Mouse (Mus musculus) liver, adult 2 months (tissue): ENCODE measurements around the gene Ccdc184. TPM values are rescaled to one million over a fixed set of nuclear protein-coding genes. Genes with fewer than 3 reads are reported as not detected.

Experiments
- DNase-seq: peaks from one replicate; pipeline ENCODE4 v3.0.0-alpha.2; 2011; ENCODE audit warnings: low read depth, low spot score; ENCODE audit errors: extremely low read depth
- H3K27ac ChIP-seq: fragments of 200-500 bp; replicated peaks from 2 replicates; pipeline ENCODE4 v1.5.1; 2012; ENCODE audit warnings: low read depth, mild to moderate bottlenecking, control low read depth, inconsistent platforms, low read length; ENCODE audit not compliant: insufficient read depth
- H3K27me3 ChIP-seq: fragments of 200-500 bp; 2 replicates; pipeline ENCODE4 v1.6.1; 2012; ENCODE audit warnings: mild to moderate bottlenecking, moderate library complexity, low read length, inconsistent platforms; ENCODE audit not compliant: control insufficient read depth, insufficient read depth
- H3K36me3 ChIP-seq: fragments of 200-500 bp; 2 replicates; pipeline ENCODE4 v1.6.1; 2012; ENCODE audit warnings: low read length, inconsistent platforms; ENCODE audit not compliant: control insufficient read depth, insufficient read depth
- H3K4me1 ChIP-seq: fragments of 200-500 bp; 2 replicates; pipeline ENCODE4 v1.6.1; 2011; ENCODE audit warnings: low read length; ENCODE audit not compliant: control insufficient read depth, insufficient read depth
- H3K4me3 ChIP-seq: fragments of 200-500 bp; 2 replicates; pipeline ENCODE4 v1.5.1; 2011; ENCODE audit warnings: low read depth, mild to moderate bottlenecking, control low read depth, low read length, moderate library complexity; ENCODE audit not compliant: insufficient read depth
- H3K79me2 ChIP-seq: fragments of 200-500 bp; 2 replicates; pipeline ENCODE4 v1.6.1; 2012; ENCODE audit warnings: inconsistent platforms, mild to moderate bottlenecking, low read length, moderate library complexity; ENCODE audit not compliant: control insufficient read depth, insufficient read depth
- H3K9ac ChIP-seq: fragments of 200-500 bp; 2 replicates; pipeline ENCODE4 v1.6.1; 2012; ENCODE audit warnings: low read depth, mild to moderate bottlenecking, control low read depth, inconsistent platforms, low read length
- CTCF ChIP-seq: fragments of 200-500 bp; IDR thresholded peaks from 2 replicates; pipeline ENCODE4 v1.5.1; 2011; ENCODE audit warnings: low read depth, low read length, control low read depth
- POLR2A ChIP-seq: fragments of 200-500 bp; IDR thresholded peaks from 2 replicates; pipeline ENCODE4 v1.6.1; 2011; ENCODE audit warnings: low read length, control low read depth; ENCODE audit not compliant: insufficient read depth; ENCODE audit errors: extremely low read depth
- WGBS: fragments of 180-500 bp; shearing (Covaris S2); methylation state at CpG from one replicate; pipeline ENCODE4 v1.1.7; 2018; 5-methylcytosine and 5-hydroxymethylcytosine counted together
- polyA plus RNA-seq: library from polyadenylated mRNA; depleted of rRNA; stranded (reverse); fragments of >200 nt; gene quantifications from 2 replicates; pipeline ENCODE4 v1.2.3, GENCODE M21; 2012
- total RNA-seq: library from RNA; depleted of rRNA; stranded (reverse); fragments of >200 nt; gene quantifications from 2 replicates; pipeline ENCODE4 v1.2.3, GENCODE M21; 2014

Gene Ccdc184
- total and polyA plus RNA-seq, 2 experiments = not detected

DNA sequence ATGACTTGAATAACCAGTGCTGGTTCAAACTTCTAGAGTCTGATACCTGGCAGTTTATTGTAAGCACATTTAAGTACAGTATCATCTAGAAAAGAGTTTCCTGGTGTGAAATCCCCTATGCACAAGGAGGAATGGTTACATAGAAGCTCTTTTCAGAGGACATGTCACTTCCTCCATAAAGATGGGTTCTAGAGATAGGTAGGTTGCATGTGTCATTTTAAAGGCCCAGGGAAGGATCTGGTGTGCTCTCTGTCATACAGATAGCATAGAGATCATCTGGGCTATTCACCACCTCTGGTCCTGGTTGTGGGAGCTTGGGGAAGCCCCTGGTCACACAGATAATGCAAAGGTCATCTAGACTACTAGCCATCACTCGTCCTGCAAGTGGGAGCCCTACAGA lies 9.7 kb upstream of the Ccdc184 start:
- Histone ChIP-seq H3K4me1 (no peaks in the 10 kb centered on the region), H3K27me3 (no peaks in the 10 kb centered on the region), H3K27ac (no peak overlapping the region), H3K79me2 (no peaks in the 10 kb centered on the region), H3K36me3 (no peaks in the 10 kb centered on the region), H3K4me3 (no peak overlapping the region), H3K9ac (no peak overlapping the region)
- no peak for TF ChIP-seq POLR2A
- TF ChIP-seq CTCF = no peak
- 43% methylated on average over 1 of the region's 1 CpGs for WGBS
- DNase-seq = no peak

DNA sequence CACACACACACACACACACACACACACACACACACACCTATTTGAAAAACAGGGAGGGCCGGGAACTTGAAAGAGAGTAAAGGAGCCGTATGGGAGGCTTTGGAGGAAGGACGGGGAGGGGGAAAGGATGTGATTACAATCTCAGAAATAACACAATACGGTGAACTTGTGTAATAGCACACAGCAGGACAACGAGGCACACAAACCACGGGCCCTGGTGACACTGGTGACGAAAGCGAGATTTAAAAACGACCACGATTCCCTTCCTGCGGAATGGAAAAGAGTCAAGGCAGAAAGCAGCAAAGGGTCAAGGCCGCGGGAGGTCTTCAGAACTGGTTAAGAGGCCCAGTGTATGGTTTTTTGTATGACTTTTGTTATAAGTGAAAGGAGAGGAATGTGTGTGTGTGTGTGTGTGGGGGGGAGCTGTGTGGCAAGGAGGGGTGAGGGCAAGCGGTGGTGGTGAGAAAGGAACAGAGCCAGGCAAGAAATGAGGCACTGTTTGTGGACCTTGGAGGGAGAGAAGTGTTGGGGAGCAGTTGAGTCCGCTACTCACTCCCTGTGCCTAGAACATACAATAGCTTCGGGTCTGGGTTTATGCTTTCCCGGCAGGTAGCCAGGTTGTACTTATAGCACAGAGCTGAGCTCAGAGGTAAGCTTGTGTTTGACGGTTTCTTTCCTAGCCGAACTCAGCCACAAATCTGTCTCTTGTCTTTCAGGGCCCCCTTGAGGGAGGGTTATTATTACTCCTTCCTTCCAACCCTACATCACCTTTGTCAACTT lies 5.7 kb upstream of the Ccdc184 start:
- 77% methylated on average over 19 of the region's 19 CpGs for WGBS
- Histone ChIP-seq H3K27me3 (peaks cover 2% of the 10 kb centered on the region; the same call in 1 of the 2 replicates), H3K36me3 (no peaks in the 10 kb centered on the region), H3K27ac (no peak overlapping the region), H3K4me1 (no peaks in the 10 kb centered on the region), H3K9ac (no peak overlapping the region), H3K4me3 (no peak overlapping the region), H3K79me2 (no peaks in the 10 kb centered on the region)
- TF ChIP-seq CTCF = no peak
- TF ChIP-seq POLR2A = no peak
- no peak for DNase-seq

- H3K27ac ChIP-seq = no peak overlapping the region
- no peak for DNase-seq
- no peaks in the 10 kb centered on the region for H3K79me2 ChIP-seq
- H3K27me3 ChIP-seq = peaks cover 7% of the 10 kb centered on the region
- H3K4me3 ChIP-seq = no peak overlapping the region
- no peaks in the 10 kb centered on the region for H3K4me1 ChIP-seq
- TF ChIP-seq POLR2A = no peak
- TF ChIP-seq CTCF = no peak
- no peaks in the 10 kb centered on the region for H3K36me3 ChIP-seq
- no peak overlapping the region for H3K9ac ChIP-seq
- 67% methylated on average over 4 of the region's 4 CpGs for WGBS
Observed at GRCm38 (mm10) chr15:98162561-98162960, 4.4 kb upstream of the Ccdc184 start.

DNA sequence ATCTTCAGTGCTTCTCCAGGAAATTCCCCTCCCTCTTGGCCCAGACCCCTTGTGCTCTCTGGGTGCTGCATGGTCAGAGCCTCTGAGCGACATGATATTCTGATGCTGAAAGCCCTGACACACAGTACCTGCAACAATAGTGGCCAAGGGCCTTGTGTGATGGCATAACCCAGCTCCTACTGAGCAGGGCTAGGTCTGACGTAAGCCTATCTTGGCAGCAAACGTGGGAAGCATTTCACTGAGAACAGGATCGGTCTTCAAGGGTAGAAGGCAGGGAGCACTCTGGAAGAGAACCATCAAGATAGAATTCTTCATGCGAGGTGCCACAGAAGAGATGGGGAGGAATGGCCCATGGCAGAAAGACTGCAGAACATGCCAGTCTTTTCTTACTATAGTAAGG lies 1.4 kb upstream of the Ccdc184 start, which contains the start of gene Asb8:
TSS of gene Asb8 (minus strand) at position 101 of the 400 bp plus-strand sequence.
- Histone ChIP-seq H3K27ac (no peak within 1 kb of the TSS), H3K9ac (no peak within 1 kb of the TSS), H3K4me3 (no peak within 1 kb of the TSS), H3K36me3 (no peaks in the 10 kb centered on the region), H3K27me3 (peaks cover 19% of the 10 kb centered on the region), H3K79me2 (no peaks in the 10 kb centered on the region), H3K4me1 (no peaks in the 10 kb centered on the region)
- 81% methylated on average over 5 of the region's 5 CpGs for WGBS
- DNase-seq = no peak
- TF ChIP-seq CTCF = no peak
- no peak for TF ChIP-seq POLR2A

- Histone ChIP-seq H3K9ac (no peak overlapping the region), H3K36me3 (no peaks in the 10 kb centered on the region), H3K79me2 (no peaks in the 10 kb centered on the region), H3K4me1 (no peaks in the 10 kb centered on the region), H3K4me3 (no peak overlapping the region), H3K27me3 (peaks cover 19% of the 10 kb centered on the region), H3K27ac (no peak overlapping the region)
- TF ChIP-seq POLR2A (no peak), CTCF (no peak)
- WGBS = 3% methylated on average over 69 of the region's 69 CpGs
- no peak for DNase-seq
Observed at GRCm38 (mm10) chr15:98167645-98168621, 975 bp downstream of the Ccdc184 start.
